Mouse (Mus musculus) ES-E14 (cell line): ENCODE data around the gene Tmem104. TPM values are rescaled to one million over a fixed set of nuclear protein-coding genes. Genes with fewer than 3 reads are reported as not detected.

Experiments used
- DNase-seq: peaks from one replicate; pipeline ENCODE4 v3.0.0-alpha.2; 2013; ENCODE audit warnings: low read depth, low spot score
- H3K27ac ChIP-seq: 2 replicates; pipeline ENCODE4 v1.5.1; 2012; ENCODE audit warnings: low read depth, mild to moderate bottlenecking, low read length, moderate library complexity, mixed read lengths; ENCODE audit not compliant: poor library complexity, insufficient read depth, severe bottlenecking
- H3K36me3 ChIP-seq: 2 replicates; pipeline ENCODE4 v1.6.1; 2012; ENCODE audit warnings: mild to moderate bottlenecking, low read length, moderate library complexity, mixed read lengths; ENCODE audit not compliant: control insufficient read depth, poor library complexity, insufficient read depth, severe bottlenecking
- H3K4me1 ChIP-seq, 2 experiments: fragments of 150-350 bp in 1 of 2; sonication (generic) in 1 of 2; 2 replicates each; pipeline ENCODE4 v1.6.1; 2012; ENCODE audit warnings: low read length in 2 of 2, mild to moderate bottlenecking in 1 of 2, mixed read lengths in 1 of 2; ENCODE audit not compliant: control insufficient read depth in 2 of 2, insufficient read depth in 2 of 2, poor library complexity in 1 of 2
- H3K4me3 ChIP-seq, 2 experiments: fragments of 150-350 bp in 1 of 2; sonication (generic) in 1 of 2; 2 replicates each; pipeline ENCODE4 v1.5.1; 2012; ENCODE audit warnings: low read length in 2 of 2, low read depth in 1 of 2, mild to moderate bottlenecking in 1 of 2, mixed read lengths in 1 of 2; ENCODE audit not compliant: insufficient read depth in 1 of 2, poor library complexity in 1 of 2, severe bottlenecking in 1 of 2
- H3K9ac ChIP-seq: 2 replicates; pipeline ENCODE4 v1.6.1; 2012; ENCODE audit warnings: low read depth, mild to moderate bottlenecking, low read length, mixed read lengths; ENCODE audit not compliant: poor library complexity, insufficient read depth, severe bottlenecking
- H3K9me3 ChIP-seq: fragments of 150-350 bp; sonication (generic); 2 replicates; pipeline ENCODE4 v1.6.1; 2012; ENCODE audit warnings: low read depth, mild to moderate bottlenecking, low read length; ENCODE audit not compliant: control insufficient read depth, insufficient read depth
- CHD2 ChIP-seq: IDR thresholded peaks from 2 replicates; pipeline ENCODE4 v1.6.1; 2014; ENCODE audit warnings: mild to moderate bottlenecking, low read depth, low read length, inconsistent platforms
- HCFC1 ChIP-seq: IDR thresholded peaks from 2 replicates; pipeline ENCODE4 v1.6.1; 2012; ENCODE audit warnings: low read length, inconsistent platforms, borderline replicate concordance; ENCODE audit not compliant: insufficient read depth
- MAFK ChIP-seq: IDR thresholded peaks from 2 replicates; pipeline ENCODE4 v1.6.1; 2014; ENCODE audit warnings: mild to moderate bottlenecking, low read depth, low read length, inconsistent platforms; ENCODE audit not compliant: insufficient read depth
- ZC3H11A ChIP-seq: IDR thresholded peaks from 2 replicates; pipeline ENCODE4 v1.6.1; 2012; ENCODE audit warnings: low read depth, mild to moderate bottlenecking, inconsistent platforms, low read length, borderline replicate concordance
- ZNF384 ChIP-seq: IDR thresholded peaks from 2 replicates; pipeline ENCODE4 v1.6.1; 2012; ENCODE audit warnings: low read depth, low read length, inconsistent platforms
- in situ Hi-C, 2 experiments: fragments of 600-800 bp; cut with MboI; formaldehyde crosslinking; loops; one replicate each; pipeline ENCODE4 v1.15.1; 2025; ENCODE audit warnings: low sequenced_read_pairs in 2 of 2, inconsistent platforms in 1 of 2; ENCODE audit not compliant: unreplicated experiment in 2 of 2
- total RNA-seq: library from RNA; depleted of rRNA; stranded (reverse); fragments of 300-350 nt; gene quantifications from 2 replicates; pipeline ENCODE4 v1.2.3, GENCODE M21; 2012

The Tmem104 gene
- total RNA-seq, 1 experiment = 14.7 TPM

DNA sequence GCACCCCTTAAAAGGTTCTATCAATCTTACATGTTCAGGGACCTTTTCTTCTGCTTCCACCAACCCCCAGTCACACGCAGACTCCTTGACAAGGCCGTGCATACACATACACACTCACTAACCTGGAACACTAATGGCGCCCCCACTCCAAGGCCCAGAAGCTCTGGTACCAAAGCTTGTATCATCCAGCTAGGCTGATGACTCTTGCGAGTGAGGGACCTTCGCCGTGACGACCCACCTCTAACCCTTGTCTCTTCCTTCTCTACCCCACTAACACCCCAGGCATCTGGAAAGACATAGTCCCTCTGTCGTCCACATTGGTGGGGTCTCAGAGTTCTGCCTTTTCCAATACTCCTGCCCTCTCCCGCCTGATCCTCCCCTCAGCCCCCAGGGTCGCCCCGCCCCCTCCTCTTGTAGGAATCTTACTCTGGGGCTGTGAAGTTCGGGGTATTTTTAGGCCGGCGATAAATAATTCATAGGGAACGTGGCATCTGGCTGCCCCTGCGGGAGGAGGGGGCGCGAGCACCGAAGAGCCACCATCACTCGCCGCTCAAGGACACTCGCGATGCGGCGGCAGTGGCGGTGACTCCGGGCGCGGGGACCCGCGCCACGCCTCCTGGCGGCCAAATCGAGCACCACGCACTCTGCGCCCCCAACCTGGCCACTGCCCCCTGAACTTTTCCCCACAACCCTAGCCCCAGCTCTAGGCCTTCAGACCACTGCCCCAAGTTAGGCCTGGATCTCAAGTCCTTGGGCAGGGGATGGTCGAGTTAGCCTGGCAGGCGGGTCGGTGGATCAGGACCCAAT is 77.8 kb downstream of the Tmem104 start:
- H3K36me3 ChIP-seq = peaks cover 5% of the 10 kb centered on the region
- peak overlapping the region; percentile 28; the same call in 1 of the 2 replicates for H3K9ac ChIP-seq
- no peak overlapping the region for H3K27ac ChIP-seq
- no peaks in the 10 kb centered on the region for H3K9me3 ChIP-seq
- TF ChIP-seq ZNF384 = no peak
- in situ Hi-C loops = no loop called here
- H3K4me3 ChIP-seq = peak overlapping the region; percentile 56 to 64
- DNase-seq = no peak
- peaks cover 0 to 11% of the 10 kb centered on the region in 2 experiments; a peak in 1 of 4 replicates for H3K4me1 ChIP-seq

DNA sequence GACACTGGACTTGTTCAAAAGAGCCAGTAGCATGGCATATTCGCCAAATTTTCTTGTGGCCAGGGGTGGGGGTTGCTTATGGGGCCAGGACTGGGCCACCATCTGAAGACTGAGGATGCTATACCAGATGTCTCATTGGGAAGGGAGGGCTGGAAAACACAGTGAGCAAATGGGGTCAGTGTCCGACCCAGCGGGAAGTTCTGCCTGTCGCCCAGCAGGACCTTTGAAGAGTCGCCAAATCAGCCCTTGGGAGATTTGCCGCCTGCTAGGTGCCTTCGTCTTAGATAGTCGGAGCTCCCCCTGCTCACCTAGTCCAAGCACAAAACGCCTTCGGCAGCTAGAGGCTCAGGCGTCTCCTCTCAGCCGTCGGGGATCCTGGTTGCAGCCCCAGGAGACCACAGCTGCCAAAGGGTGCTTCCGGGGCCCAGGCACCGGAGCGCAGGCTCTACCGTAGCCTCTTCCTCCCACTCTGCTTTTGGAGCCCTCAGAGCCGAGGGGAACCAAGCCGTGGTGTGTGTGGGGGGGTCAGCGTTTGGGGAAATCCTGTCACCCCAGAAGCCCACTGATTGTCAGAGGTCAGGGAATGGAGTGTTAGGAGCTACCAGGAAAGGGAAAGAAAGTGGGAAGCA is 78.6 kb downstream of the Tmem104 start:
- H3K4me1 ChIP-seq = peaks cover 0 to 12% of the 10 kb centered on the region in 2 experiments; a peak in 1 of 4 replicates
- DNase-seq = no peak
- in situ Hi-C loops = no loop called here
- no peak overlapping the region for H3K27ac ChIP-seq
- TF ChIP-seq MAFK = no peak
- TF ChIP-seq HCFC1 = no peak
- no peak for TF ChIP-seq ZNF384
- TF ChIP-seq ZC3H11A = no peak
- TF ChIP-seq CHD2 = no peak
- H3K36me3 ChIP-seq = peaks cover 5% of the 10 kb centered on the region
- no peak overlapping the region; a peak in 1 of 4 replicates for H3K4me3 ChIP-seq
- H3K9me3 ChIP-seq = no peaks in the 10 kb centered on the region
- H3K9ac ChIP-seq = no peak overlapping the region

DNA sequence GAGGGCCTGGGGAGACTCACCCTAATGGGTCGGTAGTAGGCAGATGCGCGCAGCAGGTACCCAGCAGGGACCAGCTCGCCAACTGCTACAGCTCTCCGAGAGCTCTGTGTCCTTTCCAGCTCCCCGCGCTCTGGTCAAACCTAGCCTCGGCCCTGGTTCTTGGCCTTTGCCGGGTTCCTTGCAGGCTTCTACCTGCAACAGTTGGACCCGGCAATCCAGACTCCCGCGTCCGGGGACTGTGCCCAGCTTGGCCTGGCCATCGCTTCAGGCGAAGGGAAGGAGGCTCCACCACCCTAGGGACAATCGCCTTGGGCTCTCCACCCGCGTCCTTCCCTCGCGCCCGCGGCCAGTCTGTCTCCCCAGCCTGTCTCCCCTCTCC is 79.1 kb downstream of the Tmem104 start:
- Histone ChIP-seq H3K4me3 (peak overlapping the region; percentile 34 to 60; a peak in 3 of 4 replicates), H3K27ac (no peak overlapping the region), H3K36me3 (peaks cover 7% of the 10 kb centered on the region), H3K9me3 (no peaks in the 10 kb centered on the region), H3K9ac (peak overlapping the region; percentile 19; the same call in 1 of the 2 replicates), H3K4me1 (peaks cover 0 to 14% of the 10 kb centered on the region in 2 experiments; a peak in 1 of 4 replicates)
- TF ChIP-seq CHD2 (no peak), ZC3H11A (no peak), HCFC1 (no peak), MAFK (no peak), ZNF384 (no peak)
- no peak for DNase-seq
- in situ Hi-C loops = no loop called here

DNA sequence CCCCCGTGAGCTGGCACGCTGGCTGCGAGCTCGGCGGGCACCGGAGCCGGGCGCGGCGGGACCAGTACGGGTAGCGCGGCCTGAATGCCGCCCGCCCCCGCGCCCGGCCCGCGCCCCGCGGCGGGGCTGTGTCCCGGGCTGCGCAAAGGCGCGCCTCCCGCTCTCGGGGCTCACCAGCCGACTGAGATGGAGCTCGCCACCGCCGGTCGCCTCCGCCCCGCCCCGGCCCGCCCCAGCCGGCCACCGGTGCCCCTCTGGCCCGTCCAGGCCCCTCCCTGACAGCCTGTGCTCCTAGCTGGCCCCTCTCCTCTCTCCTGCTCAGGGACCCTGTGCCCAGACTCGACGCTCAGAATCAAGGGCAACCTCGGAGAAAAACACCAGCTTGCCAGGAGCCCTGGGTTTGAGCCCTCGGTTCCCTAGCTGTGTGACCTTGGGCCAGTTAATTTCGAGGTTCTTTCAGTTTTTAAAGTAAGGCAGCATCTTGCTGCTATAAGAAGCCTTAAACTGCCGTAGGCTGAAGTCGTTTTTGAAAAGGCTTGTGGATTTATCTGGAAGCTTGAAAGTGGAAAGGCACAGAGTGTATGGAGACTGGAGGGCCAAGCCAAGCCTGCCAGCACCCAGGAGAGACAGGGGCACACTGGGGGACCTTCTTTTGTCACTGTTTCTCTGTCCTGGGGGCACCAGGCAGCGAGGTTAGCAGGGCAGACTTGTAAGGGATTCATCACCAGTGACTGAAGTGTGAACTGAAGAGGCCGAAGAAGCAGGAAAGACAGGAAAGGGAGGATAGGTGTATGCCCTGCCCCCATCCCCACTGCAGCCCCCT is 80.0 kb downstream of the Tmem104 start, which contains the start of gene Grin2c:
Gene Grin2c (minus strand): TSS at position 183 of the 823 bp plus-strand sequence.
- peaks cover 8% of the 10 kb centered on the region for H3K36me3 ChIP-seq
- H3K9me3 ChIP-seq = no peaks in the 10 kb centered on the region
- peak within 1 kb of the TSS; percentile 26; the same call in 1 of the 2 replicates for H3K9ac ChIP-seq
- peak within 1 kb of the TSS; percentile 34 to 60; a peak in 3 of 4 replicates for H3K4me3 ChIP-seq
- DNase-seq = no peak
- in situ Hi-C loops = no loop called here
- peaks cover 0 to 18% of the 10 kb centered on the region in 2 experiments; a peak in 1 of 4 replicates for H3K4me1 ChIP-seq
- H3K27ac ChIP-seq = no peak within 1 kb of the TSS
- TF ChIP-seq ZC3H11A = no peak
- no peak for TF ChIP-seq CHD2
- no peak for TF ChIP-seq ZNF384
- TF ChIP-seq MAFK = no peak
- TF ChIP-seq HCFC1 = no peak
